Mouse (Mus musculus) ZHBTc4 (cell line): Measurements from ENCODE around the gene Hacd2.

Experiments
- DNase-seq: peaks from one replicate; pipeline ENCODE4 v3.0.0-alpha.2; 2011; ENCODE audit warnings: low read depth, low spot score

Gene Hacd2

DNA sequence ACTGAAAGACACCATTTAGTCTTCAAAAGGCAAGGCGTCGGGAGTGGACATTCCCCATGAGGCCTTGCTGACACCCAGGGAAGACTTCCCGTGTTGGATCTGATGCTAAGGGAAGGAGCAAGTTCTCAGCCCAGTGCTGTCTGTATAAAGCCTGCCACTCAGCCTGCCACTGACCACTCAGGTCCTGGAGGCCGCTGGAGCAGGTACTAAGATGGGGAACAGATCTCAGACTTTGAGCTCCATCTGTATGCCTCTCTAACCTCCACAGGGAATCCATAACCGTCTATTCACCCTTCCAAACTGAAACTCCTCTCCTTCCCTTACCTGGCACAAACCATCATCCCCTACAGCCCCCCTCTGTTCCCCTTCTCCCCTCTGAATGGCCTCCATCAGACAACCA, 91.3 kb downstream of the Hacd2 start:
- DNase-seq, result no peak

DNA sequence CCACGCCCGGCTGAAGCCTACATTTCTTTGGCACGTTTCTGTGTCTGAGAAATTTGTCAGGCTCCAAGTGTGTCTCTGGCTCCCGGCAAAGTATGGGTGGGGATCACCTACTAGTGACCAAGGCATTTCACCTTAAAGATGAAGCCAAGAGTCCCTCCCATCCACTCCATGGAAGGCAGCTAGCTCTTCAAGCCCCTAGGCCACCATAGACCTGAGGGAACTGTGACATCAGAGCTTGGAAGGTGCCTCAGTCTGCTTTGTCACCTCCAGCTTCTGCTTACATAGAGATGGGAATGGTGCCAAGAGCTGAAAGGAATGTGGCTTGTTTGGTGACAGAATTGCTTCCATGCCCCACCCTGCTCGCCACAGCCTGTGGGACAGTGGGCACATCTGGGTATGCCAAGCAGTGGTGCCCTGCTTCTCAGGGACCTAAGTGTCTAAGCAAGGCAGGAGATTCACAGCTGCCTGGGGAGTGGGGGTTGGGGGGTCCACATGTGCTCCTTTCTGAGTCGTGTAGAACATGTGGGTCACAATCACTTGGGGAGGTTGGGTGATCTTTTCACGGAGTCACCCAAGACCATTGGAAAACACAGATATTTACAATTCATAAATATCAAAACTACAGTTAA, 94.2 kb downstream of the Hacd2 start:
- DNase-seq, result no peak

- DNase-seq, result no peak
Measured at GRCm38 (mm10) chr16:35117436-35117835, 95.2 kb downstream of the Hacd2 start.

DNA sequence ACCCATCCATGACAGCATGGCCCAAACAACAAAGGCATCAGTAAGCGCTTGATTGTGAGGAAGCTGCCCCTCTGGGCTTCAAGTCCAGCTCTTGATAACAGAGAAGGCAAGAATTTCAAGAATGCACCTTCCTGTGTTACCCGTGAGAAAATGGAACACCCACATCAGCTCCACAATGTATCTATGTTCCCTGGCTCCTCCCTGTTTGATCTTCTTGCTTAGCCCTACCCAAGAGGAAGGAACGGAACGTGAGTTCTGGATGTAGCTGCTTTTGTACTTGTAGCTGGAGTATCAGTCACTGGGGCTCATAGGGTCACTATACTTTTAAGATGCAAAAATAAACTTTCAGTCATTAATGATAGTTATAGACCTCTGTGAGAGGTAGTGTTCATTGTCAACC, 98.4 kb downstream of the Hacd2 start:
- peak; percentile 25 for DNase-seq

GRCm38 (mm10) chr16:35127270-35127669, 105.0 kb downstream of the Hacd2 start:
- DNase-seq, result no peak

- no peak for DNase-seq
Measured at GRCm38 (mm10) chr16:35130172-35130571, 107.9 kb downstream of the Hacd2 start.

- no peak for DNase-seq
Measured at GRCm38 (mm10) chr16:35139416-35139815, 117.2 kb downstream of the Hacd2 start.

- no peak for DNase-seq
Measured at GRCm38 (mm10) chr16:35139873-35140619, 117.8 kb downstream of the Hacd2 start.

GRCm38 (mm10) chr16:35140620-35140975, 118.4 kb downstream of the Hacd2 start:
- DNase-seq, result no peak

DNA sequence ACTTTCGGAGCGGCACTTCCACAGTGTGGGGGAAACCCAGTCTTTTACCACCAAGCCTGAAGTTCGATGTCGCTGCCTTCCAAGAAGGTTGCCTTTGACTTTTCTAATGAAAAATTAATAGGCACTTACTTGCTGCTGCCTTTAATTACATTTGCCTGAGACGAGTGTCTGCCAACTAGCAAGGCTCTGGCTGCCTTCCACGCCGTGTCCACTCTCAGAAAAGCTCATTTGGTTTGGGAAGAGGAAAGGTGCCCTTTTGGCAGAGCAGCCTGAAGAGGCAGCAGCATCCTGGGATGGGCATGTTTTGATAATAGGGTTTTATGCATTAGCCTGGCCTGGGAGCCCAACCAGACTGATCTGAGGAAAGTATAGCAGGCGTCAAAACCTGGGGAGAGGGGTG, 119.6 kb downstream of the Hacd2 start:
- DNase-seq, result no peak

GRCm38 (mm10) chr16:35146153-35146552, 123.9 kb downstream of the Hacd2 start:
- peak; percentile 89 for DNase-seq

DNA sequence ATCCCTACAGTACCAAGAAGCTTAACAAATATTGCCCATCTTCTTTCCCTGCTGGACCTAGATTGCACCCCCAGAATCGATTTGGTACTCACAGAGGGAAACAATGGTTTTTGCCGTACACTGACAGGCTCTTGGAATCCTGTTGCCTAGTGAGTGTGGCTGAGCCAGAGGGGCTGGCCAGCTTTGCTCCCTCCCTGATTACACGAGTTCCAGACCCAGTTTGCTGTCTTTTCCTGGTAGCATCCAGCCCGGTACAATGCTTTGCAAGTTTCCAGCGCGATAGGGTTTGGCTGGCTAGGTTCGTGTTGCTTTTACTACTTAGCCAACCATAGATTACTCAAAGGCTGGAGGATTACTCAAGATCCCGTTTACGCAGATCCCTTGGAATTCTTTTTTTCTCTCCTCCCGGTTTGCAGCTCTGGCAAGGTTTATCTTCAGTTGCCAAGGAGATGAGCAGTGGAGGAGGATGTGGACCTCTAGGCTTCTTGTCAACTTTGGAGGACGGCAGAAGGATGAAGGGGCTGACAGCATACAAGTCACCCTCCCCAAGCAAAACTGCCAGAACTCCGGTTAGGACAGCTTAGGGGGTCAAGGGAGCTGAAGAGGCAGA, 131.0 kb downstream of the Hacd2 start:
- no peak for DNase-seq

DNA sequence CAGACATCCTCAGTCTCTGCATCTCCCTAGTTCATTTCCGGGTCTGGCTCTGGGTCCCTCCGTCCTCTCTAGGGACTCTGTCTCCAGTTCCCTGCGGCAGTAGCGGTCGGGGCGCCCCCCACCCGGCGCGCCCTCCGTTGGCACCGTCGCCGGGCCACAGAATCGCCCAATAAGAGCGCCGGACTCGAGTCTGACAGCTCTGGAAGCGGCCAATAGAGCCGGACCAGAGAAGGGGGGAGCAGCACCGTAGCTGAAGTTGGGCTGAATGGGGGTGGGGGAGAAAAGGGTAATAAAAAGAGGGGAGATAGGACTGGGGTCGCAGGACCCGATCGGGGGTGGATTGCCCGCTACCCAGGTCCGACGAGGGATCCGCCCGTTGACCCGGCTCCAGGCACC, 132.0 kb downstream of the Hacd2 start:
- peak; percentile 32 for DNase-seq

GRCm38 (mm10) chr16:35154641-35155390, 132.6 kb downstream of the Hacd2 start, which contains the start of gene Adcy5:
Gene Adcy5 (plus strand): TSS chr16:35154877.
- DNase-seq, result peak; percentile 75

DNA sequence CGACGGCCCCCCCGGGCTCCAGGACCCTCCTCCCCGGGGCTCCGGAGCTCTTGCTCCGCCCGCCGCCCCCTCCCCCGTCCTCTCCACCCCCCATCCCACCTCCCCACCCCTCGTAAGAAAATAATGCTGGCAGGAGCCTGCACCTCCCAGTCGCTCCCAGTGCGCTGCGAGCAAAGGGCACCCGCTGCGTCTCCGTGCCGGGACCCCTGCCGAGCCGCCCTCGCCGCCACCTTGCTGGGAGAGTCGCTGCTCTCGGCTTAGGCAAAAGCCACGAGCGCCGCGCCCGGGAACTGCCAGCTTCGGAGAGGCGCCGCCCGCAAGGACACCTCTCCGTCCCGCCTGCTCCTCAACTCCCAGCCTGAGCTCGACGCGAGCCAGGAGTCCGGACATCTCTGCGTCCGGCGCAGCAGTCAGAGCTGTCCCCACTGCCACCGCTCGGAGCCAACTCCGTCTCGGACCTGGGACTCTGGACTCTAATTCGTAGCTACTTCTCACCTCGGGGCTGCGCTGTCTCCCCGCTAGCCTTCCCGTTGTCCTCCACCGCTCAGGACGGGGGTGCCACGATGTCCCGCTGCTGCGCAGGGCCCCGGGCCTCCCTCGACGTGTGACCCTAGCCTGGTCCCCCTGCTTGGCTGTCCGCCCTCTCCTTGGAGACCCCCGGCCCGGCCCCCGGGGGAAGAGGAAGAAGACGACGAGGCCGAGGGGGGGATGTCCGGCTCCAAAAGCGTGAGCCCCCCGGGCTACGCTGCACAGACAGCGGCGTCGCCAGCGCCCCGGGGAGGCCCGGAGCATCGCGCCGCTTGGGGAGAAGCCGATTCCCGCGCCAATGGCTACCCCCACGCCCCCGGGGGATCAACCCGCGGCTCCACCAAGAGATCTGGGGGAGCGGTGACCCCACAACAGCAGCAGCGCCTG, 133.4 kb downstream of the Hacd2 start:
- DNase-seq, result peak; percentile 77

GRCm38 (mm10) chr16:35156306-35156695, 134.1 kb downstream of the Hacd2 start:
- peak; percentile 85 for DNase-seq

GRCm38 (mm10) chr16:35156832-35157231, 134.6 kb downstream of the Hacd2 start:
- DNase-seq, result no peak
